Mouse (Mus musculus) heart, embryonic 10.5 days (tissue): ENCODE data around the gene Klrg2. TPM values are rescaled to one million over a fixed set of nuclear protein-coding genes. Genes with fewer than 3 reads are reported as not detected.
A peak's percentile ranks its signal among the peaks of the same experiment; 100 is the strongest.

ENCODE experiments used
- DNase-seq: peaks from one replicate; pipeline ENCODE4 v3.0.0-alpha.2; 2017; ENCODE audit warnings: low spot score
- H3K27ac ChIP-seq: fragments of 300-500 bp; sonication (generic); 2 replicates; pipeline ENCODE4 v1.5.1; 2016; ENCODE audit warnings: mild to moderate bottlenecking
- H3K27me3 ChIP-seq: fragments of 300-500 bp; sonication (generic); 2 replicates; pipeline ENCODE4 v1.6.1; 2016; ENCODE audit warnings: mild to moderate bottlenecking; ENCODE audit not compliant: poor library complexity, insufficient read depth, severe bottlenecking
- H3K36me3 ChIP-seq: fragments of 300-500 bp; sonication (generic); 2 replicates; pipeline ENCODE4 v1.6.1; 2016; ENCODE audit warnings: mild to moderate bottlenecking, moderate library complexity
- H3K4me1 ChIP-seq: fragments of 300-500 bp; sonication (generic); 2 replicates; pipeline ENCODE4 v1.6.1; 2016; ENCODE audit warnings: mild to moderate bottlenecking
- H3K4me3 ChIP-seq: fragments of 300-500 bp; sonication (generic); 2 replicates; pipeline ENCODE4 v1.5.1; 2016; ENCODE audit warnings: mild to moderate bottlenecking, moderate library complexity
- H3K9me3 ChIP-seq: fragments of 300-500 bp; sonication (generic); 2 replicates; pipeline ENCODE4 v1.6.1; 2016; ENCODE audit warnings: mild to moderate bottlenecking, moderate library complexity
- WGBS: fragments of 180-500 bp; shearing (Covaris S2); methylation state at CpG from one replicate; pipeline ENCODE4 v1.1.7; 2016; 5-methylcytosine and 5-hydroxymethylcytosine counted together
- polyA plus RNA-seq: library from polyadenylated mRNA; unstranded; fragments of >200 nt; fragmentation: Nextera tagmentation; extraction: Ambion mirVana; gene quantifications from 2 replicates; pipeline ENCODE4 v1.2.1, GENCODE M21; 2016

The Klrg2 gene
- polyA plus RNA-seq, 1 experiment from 2014 or later, result 0.10 TPM

DNA sequence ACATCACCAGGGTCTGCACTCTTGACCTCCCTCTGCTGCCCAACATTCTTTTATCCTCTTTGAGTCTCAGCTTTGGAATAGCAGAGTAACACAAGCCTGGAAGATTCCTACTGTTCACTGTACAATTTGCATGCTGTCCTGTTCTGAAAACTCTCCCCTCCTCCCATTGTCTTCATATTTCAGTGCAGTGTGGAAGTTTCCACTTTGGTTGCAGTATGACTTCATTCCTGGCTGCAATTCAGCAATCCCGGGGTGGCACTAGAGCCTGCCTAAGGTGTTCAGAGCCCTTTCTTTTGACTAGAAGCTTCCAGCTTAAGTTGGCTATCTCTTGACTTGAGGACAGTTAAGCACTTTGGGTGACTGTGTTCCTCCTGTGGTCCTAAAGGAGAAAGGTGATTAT, 12.6 kb downstream of the Klrg2 start:
- WGBS, result 54% methylated on average over 1 of the region's 1 CpGs
- Histone ChIP-seq H3K36me3 (peaks cover 35% of the 10 kb centered on the region), H3K4me1 (peaks cover 12% of the 10 kb centered on the region), H3K27ac (no peak overlapping the region), H3K9me3 (no peaks in the 10 kb centered on the region), H3K27me3 (no peaks in the 10 kb centered on the region), H3K4me3 (no peak overlapping the region)
- DNase-seq, result peak; percentile 54

DNA sequence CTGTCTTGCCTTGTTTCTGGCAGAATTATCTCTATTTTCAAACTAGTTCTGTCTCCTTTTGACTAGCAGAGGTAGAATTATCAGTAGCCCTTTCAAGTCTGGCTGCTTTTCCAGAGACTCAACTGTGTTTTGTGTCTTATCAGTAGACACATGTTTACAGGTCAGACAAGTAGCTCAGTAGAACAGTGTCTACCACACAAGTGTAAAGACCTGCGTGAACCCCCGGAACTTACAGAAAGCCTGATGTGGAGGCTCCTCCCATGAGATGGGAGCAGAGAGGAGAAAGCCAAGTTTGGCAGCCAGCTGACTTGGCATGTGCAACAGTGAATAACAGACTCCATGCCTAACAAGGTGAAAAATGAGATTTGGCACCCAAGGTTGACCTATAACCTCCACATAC, 13.6 kb downstream of the Klrg2 start:
- H3K27me3 ChIP-seq, result no peaks in the 10 kb centered on the region
- no peak overlapping the region for H3K4me3 ChIP-seq
- peak; percentile 78 for DNase-seq
- H3K36me3 ChIP-seq, result peaks cover 45% of the 10 kb centered on the region
- H3K9me3 ChIP-seq, result no peaks in the 10 kb centered on the region
- no peak overlapping the region for H3K27ac ChIP-seq
- H3K4me1 ChIP-seq, result peaks cover 12% of the 10 kb centered on the region
- 44% methylated on average over 2 of the region's 2 CpGs for WGBS

DNA sequence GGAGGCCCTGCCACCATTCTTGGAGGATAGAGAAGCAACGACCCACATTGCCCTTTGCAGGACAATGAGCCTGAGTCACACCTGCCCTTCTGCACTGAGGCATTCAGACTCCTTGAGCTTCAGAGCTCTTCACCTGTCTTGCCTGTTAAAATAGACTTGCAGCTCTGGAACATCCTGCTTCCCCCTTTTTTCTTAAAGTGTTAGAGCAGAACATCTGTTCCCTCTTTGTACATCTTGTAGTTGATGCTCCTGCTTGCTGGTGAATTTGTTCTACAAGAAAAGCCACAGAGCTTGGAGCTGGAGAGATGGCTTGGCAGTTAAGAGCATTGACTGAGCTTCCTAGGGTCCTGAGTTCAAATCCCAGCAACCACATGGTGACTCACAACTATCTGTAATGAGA, 14.6 kb downstream of the Klrg2 start:
- DNase-seq, result no peak
- Histone ChIP-seq H3K27me3 (no peaks in the 10 kb centered on the region), H3K9me3 (peaks cover 6% of the 10 kb centered on the region; the same call in 1 of the 2 replicates), H3K4me1 (peaks cover 12% of the 10 kb centered on the region), H3K4me3 (no peak overlapping the region), H3K36me3 (peaks cover 48% of the 10 kb centered on the region), H3K27ac (no peak overlapping the region)
- 81% methylated on average over 1 of the region's 1 CpGs for WGBS

DNA sequence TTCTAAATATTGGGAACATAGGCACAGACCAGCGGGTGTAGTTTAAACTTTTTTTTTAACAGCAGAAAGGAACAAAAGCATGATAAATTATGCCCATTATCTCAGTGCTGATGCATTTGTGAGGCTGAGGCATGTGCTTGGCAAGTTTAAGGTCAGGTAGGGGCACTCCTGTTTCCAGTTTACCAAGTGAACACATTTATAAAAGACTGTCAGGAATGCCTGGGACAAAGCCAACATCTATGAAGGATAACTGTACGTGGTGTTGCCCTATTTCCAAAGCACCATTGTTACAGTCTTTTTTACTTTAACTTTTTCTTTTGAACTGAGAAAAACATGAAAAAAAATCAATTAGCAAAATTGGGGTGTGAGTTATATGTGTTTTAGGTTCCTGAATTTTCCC, 27.1 kb downstream of the Klrg2 start:
- H3K36me3 ChIP-seq, result peaks cover 53% of the 10 kb centered on the region
- no peak overlapping the region for H3K27ac ChIP-seq
- 88% methylated on average over 2 of the region's 2 CpGs for WGBS
- no peak overlapping the region for H3K4me3 ChIP-seq
- H3K9me3 ChIP-seq, result no peaks in the 10 kb centered on the region
- no peaks in the 10 kb centered on the region for H3K27me3 ChIP-seq
- DNase-seq, result no peak
- no peaks in the 10 kb centered on the region for H3K4me1 ChIP-seq

DNA sequence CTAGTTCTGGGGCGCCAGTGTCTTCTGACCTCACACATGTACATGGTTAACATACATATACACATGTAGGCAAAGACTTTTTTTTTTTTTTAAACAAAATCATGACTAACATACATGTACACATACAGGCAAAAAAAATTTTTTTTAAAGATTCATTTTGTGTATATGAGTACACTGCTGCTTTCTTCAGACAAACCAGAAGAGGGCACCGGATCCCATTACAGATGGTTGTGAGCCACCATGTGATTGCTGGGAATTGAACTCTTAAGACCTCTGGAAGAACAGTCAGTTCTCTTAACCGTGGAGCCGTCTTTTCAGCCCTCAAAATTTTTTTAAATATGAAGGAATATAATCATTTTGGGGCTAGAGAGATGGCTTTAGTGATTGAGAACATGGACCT, 39.6 kb downstream of the Klrg2 start:
- Histone ChIP-seq H3K9me3 (no peaks in the 10 kb centered on the region), H3K4me3 (no peak overlapping the region), H3K27ac (no peak overlapping the region), H3K27me3 (no peaks in the 10 kb centered on the region), H3K4me1 (no peaks in the 10 kb centered on the region), H3K36me3 (peaks cover 88% of the 10 kb centered on the region)
- no peak for DNase-seq
- WGBS, result 89% methylated on average over 4 of the region's 4 CpGs

DNA sequence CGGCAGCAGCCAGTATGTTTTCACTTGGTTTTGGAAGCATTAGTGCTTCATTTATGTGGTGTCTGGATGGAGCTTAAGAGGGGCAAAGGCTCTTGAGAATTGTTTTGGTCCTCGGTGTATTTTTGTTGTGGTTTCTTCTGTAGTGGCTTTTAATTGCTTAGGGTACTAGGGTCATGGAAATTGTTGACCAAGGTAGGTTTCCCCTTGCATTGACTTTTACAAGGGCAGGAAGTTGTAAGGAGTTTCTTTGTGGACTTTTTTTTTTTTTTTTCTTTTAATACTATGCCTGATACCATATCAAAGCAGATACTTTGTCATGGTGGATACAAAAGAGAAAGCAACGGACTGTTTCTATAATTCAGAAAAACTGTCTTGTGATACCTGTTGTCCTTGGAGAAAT, 55.3 kb downstream of the Klrg2 start:
- DNase-seq, result no peak
- Histone ChIP-seq H3K36me3 (peaks cover 73% of the 10 kb centered on the region), H3K9me3 (no peaks in the 10 kb centered on the region), H3K4me1 (no peaks in the 10 kb centered on the region), H3K27ac (no peak overlapping the region), H3K27me3 (no peaks in the 10 kb centered on the region), H3K4me3 (no peak overlapping the region)
- WGBS, result 90% methylated on average over 3 of the region's 3 CpGs

DNA sequence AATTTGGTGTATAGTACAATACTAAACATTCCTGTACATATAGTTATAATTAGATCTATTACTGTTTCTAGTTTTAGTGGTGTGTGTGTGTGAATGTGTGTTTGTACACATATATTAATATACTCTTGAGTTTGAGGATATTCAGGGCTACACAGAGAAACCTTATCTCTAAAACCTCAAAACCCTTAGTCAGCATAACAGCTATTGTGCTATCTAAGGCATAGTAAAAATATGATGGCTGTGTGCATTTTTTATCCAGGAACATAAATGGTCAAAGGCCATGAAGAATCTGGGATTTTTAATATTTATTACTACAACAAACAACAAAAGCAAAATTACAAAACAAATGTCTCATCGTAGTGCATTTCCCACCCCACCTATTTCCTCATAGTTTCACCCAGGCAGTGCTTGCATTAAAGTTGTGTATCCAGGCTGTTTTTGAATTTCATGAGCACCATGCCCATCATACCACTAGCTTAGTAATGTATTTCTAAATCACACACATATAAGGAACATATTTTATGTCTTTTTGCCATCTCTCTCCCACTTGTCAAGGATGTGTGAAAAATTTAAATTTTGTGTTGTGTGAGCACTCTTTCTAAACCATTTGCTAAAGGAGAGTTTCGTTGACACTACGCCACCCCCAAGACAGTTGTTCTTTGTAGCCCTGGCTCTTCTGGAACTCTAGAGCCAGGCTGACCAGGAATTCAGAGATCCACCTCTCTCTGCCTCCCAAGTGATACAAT, 56.8 kb downstream of the Klrg2 start:
- WGBS, result 97% methylated on average over 3 of the region's 3 CpGs
- no peak for DNase-seq
- H3K4me3 ChIP-seq, result no peak overlapping the region
- no peaks in the 10 kb centered on the region for H3K9me3 ChIP-seq
- no peaks in the 10 kb centered on the region for H3K4me1 ChIP-seq
- H3K36me3 ChIP-seq, result peaks cover 63% of the 10 kb centered on the region
- no peak overlapping the region for H3K27ac ChIP-seq
- no peaks in the 10 kb centered on the region for H3K27me3 ChIP-seq

DNA sequence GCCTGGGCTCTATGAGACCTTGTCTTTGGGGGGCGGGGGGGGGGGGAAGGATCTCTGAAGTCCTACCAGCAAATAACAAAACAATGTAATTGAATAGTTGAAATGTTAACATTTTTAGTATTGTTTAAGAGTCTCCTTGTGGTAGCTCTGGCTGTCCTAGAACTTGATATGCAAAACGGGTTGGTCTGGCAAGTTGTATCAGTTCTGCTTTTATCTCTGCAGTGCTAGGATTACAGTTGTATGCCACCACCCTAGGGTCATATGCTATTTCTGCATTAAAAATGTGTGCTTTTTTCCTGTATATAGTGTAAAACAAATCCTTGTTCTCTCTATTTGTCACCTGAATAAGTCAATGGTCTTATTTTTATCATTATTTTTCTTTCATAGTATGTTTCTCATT, 60.9 kb downstream of the Klrg2 start:
- H3K36me3 ChIP-seq, result peaks cover 74% of the 10 kb centered on the region
- no peak for DNase-seq
- no peaks in the 10 kb centered on the region for H3K4me1 ChIP-seq
- H3K9me3 ChIP-seq, result no peaks in the 10 kb centered on the region
- no peaks in the 10 kb centered on the region for H3K27me3 ChIP-seq
- no peak overlapping the region for H3K4me3 ChIP-seq
- 72% methylated on average over 2 of the region's 2 CpGs for WGBS
- no peak overlapping the region for H3K27ac ChIP-seq

Other genes starting within 250 kb of the Klrg2 start
- gene Ubn2, start 203.3 kb downstream of the Klrg2 start, polyA plus RNA-seq, result 8.8 and 12.5 TPM in 2 replicates
- 138 and 187 TPM in 2 replicates for gene Fmc1, start 103.7 kb downstream of the Klrg2 start, polyA plus RNA-seq
- gene Luc7l2, start 85.9 kb downstream of the Klrg2 start, polyA plus RNA-seq, result 32.8 and 33.5 TPM in 2 replicates
- 0.50 and 1.5 TPM in 2 replicates for gene Clec2l, start 25.8 kb upstream of the Klrg2 start, polyA plus RNA-seq
- gene Tbxas1, start 238.2 kb upstream of the Klrg2 start, polyA plus RNA-seq, result 1.4 and 1.5 TPM in 2 replicates
- 15.9 and 20.1 TPM in 2 replicates for gene Hipk2, start 238.9 kb upstream of the Klrg2 start, polyA plus RNA-seq